Mouse (Mus musculus) forebrain, embryonic 11.5 days (tissue): Measurements from ENCODE around the gene Ttc25. TPM values are rescaled to one million over a fixed set of nuclear protein-coding genes. Genes with fewer than 3 reads are reported as not detected.

ENCODE experiments used
- ATAC-seq: fragments of 200-750 bp; cut with Nextera tagmentation; replicated peaks from 2 replicates; pipeline ENCODE4 v1.8.0; 2017; ENCODE audit warnings: moderate TSS enrichment; ENCODE audit not compliant: low FRiP score
- DNase-seq: peaks from one replicate; pipeline ENCODE4 v3.0.0-alpha.2; 2017; ENCODE audit warnings: low spot score
- H3K27ac ChIP-seq: fragments of 300-500 bp; sonication (generic); 2 replicates; pipeline ENCODE4 v1.5.1; 2014; ENCODE audit warnings: low read depth, low read length
- H3K27me3 ChIP-seq: fragments of 300-500 bp; sonication (generic); 2 replicates; pipeline ENCODE4 v1.6.1; 2014; ENCODE audit warnings: mild to moderate bottlenecking, low read length, mixed read lengths; ENCODE audit not compliant: control insufficient read depth, insufficient read depth
- H3K36me3 ChIP-seq: fragments of 300-500 bp; sonication (generic); 2 replicates; pipeline ENCODE4 v1.6.1; 2014; ENCODE audit warnings: mild to moderate bottlenecking, low read length, moderate library complexity, mixed read lengths; ENCODE audit not compliant: control insufficient read depth, insufficient read depth
- H3K4me1 ChIP-seq: fragments of 300-500 bp; sonication (generic); replicated peaks from 2 replicates; pipeline ENCODE4 v1.6.1; 2014; ENCODE audit warnings: low read length, mixed read lengths; ENCODE audit not compliant: control insufficient read depth, insufficient read depth
- H3K4me2 ChIP-seq: fragments of 300-500 bp; sonication (generic); 2 replicates; pipeline ENCODE4 v1.6.1; 2014; ENCODE audit warnings: low read depth, mild to moderate bottlenecking, low read length, moderate library complexity, mixed read lengths; ENCODE audit not compliant: severe bottlenecking
- H3K4me3 ChIP-seq: fragments of 300-500 bp; sonication (generic); 2 replicates; pipeline ENCODE4 v1.5.1; 2014; ENCODE audit warnings: low read depth, low read length
- H3K9ac ChIP-seq: fragments of 300-500 bp; sonication (generic); 2 replicates; pipeline ENCODE4 v1.6.1; 2014; ENCODE audit warnings: low read length
- H3K9me3 ChIP-seq: fragments of 300-500 bp; sonication (generic); 2 replicates; pipeline ENCODE4 v1.6.1; 2016; ENCODE audit warnings: low read length, mixed read lengths; ENCODE audit not compliant: control insufficient read depth
- WGBS: fragments of 180-500 bp; shearing (Covaris S2); extraction: QIAGEN DNeasy Blood & Tissue Kit; methylation state at CpG from one replicate; pipeline ENCODE4 v1.1.7; 2014; 5-methylcytosine and 5-hydroxymethylcytosine counted together
- polyA plus RNA-seq: library from polyadenylated mRNA; unstranded; fragments of >200 nt; fragmentation: Nextera tagmentation; extraction: Ambion mirVana; gene quantifications from 2 replicates; pipeline ENCODE4 v1.2.1, GENCODE M21; 2014

The Ttc25 gene
- polyA plus RNA-seq, 1 experiment from 2014 or later = 1.9 TPM

- no peaks in the 10 kb centered on the region for H3K9me3 ChIP-seq
- DNase-seq = no peak
- WGBS = 70% methylated on average over 9 of the region's 9 CpGs
- H3K27me3 ChIP-seq = peaks cover 2% of the 10 kb centered on the region
- peaks cover 6% of the 10 kb centered on the region for H3K4me1 ChIP-seq
- no peak overlapping the region for H3K4me3 ChIP-seq
- no peak overlapping the region for H3K4me2 ChIP-seq
- no peak for ATAC-seq
- no peak overlapping the region for H3K9ac ChIP-seq
- no peak overlapping the region for H3K27ac ChIP-seq
- H3K36me3 ChIP-seq = no peaks in the 10 kb centered on the region
Observed at GRCm38 (mm10) chr11:100569789-100570188, 24.4 kb downstream of the Ttc25 start.

- Histone ChIP-seq H3K27me3 (peaks cover 2% of the 10 kb centered on the region), H3K4me2 (peak overlapping the region; percentile 48), H3K4me1 (peaks cover 9% of the 10 kb centered on the region), H3K9ac (peak overlapping the region; percentile 10; the same call in 1 of the 2 replicates), H3K9me3 (no peaks in the 10 kb centered on the region), H3K27ac (no peak overlapping the region), H3K36me3 (no peaks in the 10 kb centered on the region), H3K4me3 (peak overlapping the region; percentile 11; the same call in 1 of the 2 replicates)
- WGBS = 11% methylated on average over 8 of the region's 8 CpGs
- ATAC-seq (no peak; the same call in 1 of the 2 replicates), DNase-seq (peak; percentile 81)
Observed at GRCm38 (mm10) chr11:100570430-100571201, 25.2 kb downstream of the Ttc25 start.

- WGBS = 11% methylated on average over 16 of the region's 16 CpGs
- H3K9me3 ChIP-seq = no peaks in the 10 kb centered on the region
- H3K4me3 ChIP-seq = no peak overlapping the region; the same call in 1 of the 2 replicates
- ATAC-seq = no peak
- H3K27ac ChIP-seq = no peak overlapping the region
- H3K36me3 ChIP-seq = no peaks in the 10 kb centered on the region
- peak overlapping the region; percentile 10; the same call in 1 of the 2 replicates for H3K9ac ChIP-seq
- H3K27me3 ChIP-seq = peaks cover 2% of the 10 kb centered on the region
- H3K4me2 ChIP-seq = peak overlapping the region; percentile 48
- no peak for DNase-seq
- H3K4me1 ChIP-seq = peaks cover 10% of the 10 kb centered on the region
Observed at GRCm38 (mm10) chr11:100571202-100571567, 25.8 kb downstream of the Ttc25 start.

GRCm38 (mm10) chr11:100574188-100574587 lies 28.8 kb downstream of the Ttc25 start:
- Histone ChIP-seq H3K27ac (no peak overlapping the region), H3K4me1 (peaks cover 10% of the 10 kb centered on the region), H3K27me3 (peaks cover 2% of the 10 kb centered on the region), H3K4me2 (no peak overlapping the region), H3K9ac (no peak overlapping the region), H3K4me3 (peak overlapping the region; percentile 61; the same call in 1 of the 2 replicates), H3K36me3 (no peaks in the 10 kb centered on the region), H3K9me3 (no peaks in the 10 kb centered on the region)
- ATAC-seq (no peak), DNase-seq (no peak)
- WGBS = 93% methylated on average over 3 of the region's 3 CpGs

GRCm38 (mm10) chr11:100574708-100575483 lies 29.5 kb downstream of the Ttc25 start, which contains the start of gene Cnp:
TSS of gene Cnp (plus strand) at chr11:100574904.
- WGBS = 3% methylated on average over 47 of the region's 47 CpGs

GRCm38 (mm10) chr11:100575484-100575855 lies 30.1 kb downstream of the Ttc25 start:
- ATAC-seq (peak; percentile 57; the same call in 1 of the 2 replicates), DNase-seq (no peak)
- peak overlapping the region; percentile 83 for H3K4me2 ChIP-seq
- no peaks in the 10 kb centered on the region for H3K9me3 ChIP-seq
- H3K27ac ChIP-seq = no peak overlapping the region
- H3K36me3 ChIP-seq = no peaks in the 10 kb centered on the region
- H3K9ac ChIP-seq = peak overlapping the region; percentile 55
- peak overlapping the region; percentile 61 for H3K4me3 ChIP-seq
- peaks cover 10% of the 10 kb centered on the region for H3K4me1 ChIP-seq
- peaks cover 2% of the 10 kb centered on the region for H3K27me3 ChIP-seq
- 19% methylated on average over 2 of the region's 2 CpGs for WGBS

More at GRCm38 (mm10) chr11:100574708-100575483, 29.5 kb downstream of the Ttc25 start, which contains the start of gene Cnp:
- peak within 1 kb of the TSS; percentile 55 for H3K9ac ChIP-seq
- ATAC-seq (peak; percentile 62), DNase-seq (peak; percentile 81)
- H3K9me3 ChIP-seq = no peaks in the 10 kb centered on the region
- no peak within 1 kb of the TSS for H3K27ac ChIP-seq
- H3K36me3 ChIP-seq = no peaks in the 10 kb centered on the region
- H3K4me2 ChIP-seq = peak within 1 kb of the TSS; percentile 83
- peak within 1 kb of the TSS; percentile 61 for H3K4me3 ChIP-seq
- H3K4me1 ChIP-seq = peaks cover 10% of the 10 kb centered on the region
- H3K27me3 ChIP-seq = peaks cover 2% of the 10 kb centered on the region

GRCm38 (mm10) chr11:100576256-100576655 lies 30.8 kb downstream of the Ttc25 start:
- no peak overlapping the region for H3K9ac ChIP-seq
- no peaks in the 10 kb centered on the region for H3K27me3 ChIP-seq
- H3K4me1 ChIP-seq = peaks cover 4% of the 10 kb centered on the region; the same call in 1 of the 2 replicates
- no peak for DNase-seq
- no peak overlapping the region for H3K4me2 ChIP-seq
- ATAC-seq = no peak
- no peak overlapping the region for H3K4me3 ChIP-seq
- whole genome bisulfite sequencing = 71% methylated on average over 21 of the region's 21 CpGs
- no peaks in the 10 kb centered on the region for H3K9me3 ChIP-seq
- no peak overlapping the region for H3K27ac ChIP-seq
- no peaks in the 10 kb centered on the region for H3K36me3 ChIP-seq

GRCm38 (mm10) chr11:100577852-100578599 lies 32.6 kb downstream of the Ttc25 start:
- H3K9me3 ChIP-seq = no peaks in the 10 kb centered on the region
- no peaks in the 10 kb centered on the region; the same call in 1 of the 2 replicates for H3K36me3 ChIP-seq
- DNase-seq (no peak), ATAC-seq (no peak)
- no peak overlapping the region for H3K4me2 ChIP-seq
- H3K27ac ChIP-seq = no peak overlapping the region
- no peaks in the 10 kb centered on the region for H3K27me3 ChIP-seq
- no peak overlapping the region for H3K4me3 ChIP-seq
- WGBS = 87% methylated on average over 8 of the region's 8 CpGs
- H3K9ac ChIP-seq = no peak overlapping the region
- H3K4me1 ChIP-seq = 0 out of 2 replicates have a peak, but pooled peaks cover 6% of the 10 kb centered on the region
